Mouse (Mus musculus) MEL (cell line): ENCODE data around the gene Akap13. TPM values are rescaled to one million over a fixed set of nuclear protein-coding genes. Genes with fewer than 3 reads are reported as not detected.
"Not testable (repeated sequence)": the region's sequence is repeated elsewhere in the genome, so short reads cannot be mapped to it uniquely, and the experiment has no call there.

Experiments
- DNase-seq: peaks from one replicate; pipeline ENCODE4 v3.0.0; 2011; ENCODE audit warnings: low read depth, low spot score
- H3K27ac ChIP-seq: 2 replicates; pipeline ENCODE4 v1.5.1; 2012; ENCODE audit warnings: low read depth, mild to moderate bottlenecking, control low read depth, low read length, moderate library complexity; ENCODE audit not compliant: control insufficient read depth
- H3K27me3 ChIP-seq, 2 experiments: fragments of 150-350 bp in 1 of 2; sonication (generic) in 1 of 2; 2 replicates each; pipeline ENCODE4 v1.6.1; 2012; ENCODE audit warnings: low read length in 2 of 2, mild to moderate bottlenecking in 2 of 2, improper control_type of control experiment in 1 of 2, moderate library complexity in 1 of 2; ENCODE audit not compliant: insufficient read depth in 2 of 2, control insufficient read depth in 1 of 2
- H3K36me3 ChIP-seq, 2 experiments: 2 replicates each; pipeline ENCODE4 v1.6.1; 2012 to 2014; ENCODE audit warnings: low read length in 2 of 2, improper control_type of control experiment in 1 of 2, inconsistent platforms in 1 of 2, mild to moderate bottlenecking in 1 of 2; ENCODE audit not compliant: insufficient read depth in 2 of 2, control insufficient read depth in 1 of 2
- H3K4me1 ChIP-seq, 2 experiments: fragments of 150-350 bp in 1 of 2; sonication (generic) in 1 of 2; 2 replicates each; pipeline ENCODE4 v1.6.1; 2012; ENCODE audit warnings: low read length in 2 of 2, improper control_type of control experiment in 1 of 2, mild to moderate bottlenecking in 1 of 2; ENCODE audit not compliant: insufficient read depth in 2 of 2, control insufficient read depth in 1 of 2
- H3K4me3 ChIP-seq, 2 experiments: fragments of 150-350 bp in 1 of 2; sonication (generic) in 1 of 2; 2 replicates each; pipeline ENCODE4 v1.5.1; 2012; ENCODE audit warnings: low read depth in 2 of 2, low read length in 2 of 2, mild to moderate bottlenecking in 2 of 2, moderate library complexity in 2 of 2, control low read depth in 1 of 2, improper control_type of control experiment in 1 of 2; ENCODE audit not compliant: control insufficient read depth in 1 of 2, insufficient read depth in 1 of 2
- H3K79me2 ChIP-seq: 2 replicates; pipeline ENCODE4 v1.6.1; 2012; ENCODE audit warnings: mild to moderate bottlenecking, low read length, moderate library complexity; ENCODE audit not compliant: control insufficient read depth, poor library complexity, insufficient read depth
- H3K9ac ChIP-seq: 2 replicates; pipeline ENCODE4 v1.6.1; 2012; ENCODE audit warnings: low read depth, mild to moderate bottlenecking, control low read depth, low read length, moderate library complexity; ENCODE audit not compliant: control insufficient read depth, poor library complexity, severe bottlenecking
- H3K9me3 ChIP-seq: fragments of 150-350 bp; sonication (generic); replicated peaks from 2 replicates; pipeline ENCODE4 v1.6.1; 2012; ENCODE audit warnings: mild to moderate bottlenecking, low read length, improper control_type of control experiment, moderate library complexity; ENCODE audit not compliant: insufficient read depth
- BHLHE40 ChIP-seq: IDR thresholded peaks from 2 replicates; pipeline ENCODE4 v1.6.1; 2012; ENCODE audit warnings: low read depth, mild to moderate bottlenecking, inconsistent platforms, low read length, improper control_type of control experiment, borderline replicate concordance
- CTCF ChIP-seq, 3 experiments: IDR thresholded peaks in 2 of 3; conservative IDR thresholded peaks in 1 of 3; 2 replicates each; pipeline ENCODE4 v1.5.1; 2011 to 2012; ENCODE audit warnings: low read length in 3 of 3, low read depth in 2 of 3, mild to moderate bottlenecking in 2 of 3, improper control_type of control experiment in 1 of 3, inconsistent platforms in 1 of 3, mixed read lengths in 1 of 3, moderate library complexity in 1 of 3; ENCODE audit not compliant: control insufficient read depth in 1 of 3, insufficient read depth in 1 of 3, poor library complexity in 1 of 3, severe bottlenecking in 1 of 3
- ELF1 ChIP-seq: IDR thresholded peaks from 2 replicates; pipeline ENCODE4 v1.6.1; 2014; ENCODE audit warnings: low read depth, mild to moderate bottlenecking, inconsistent platforms, low read length, improper control_type of control experiment, moderate library complexity
- ETS1 ChIP-seq: IDR thresholded peaks from 2 replicates; pipeline ENCODE4 v1.6.1; 2012; ENCODE audit warnings: low read depth, mild to moderate bottlenecking, inconsistent platforms, low read length, improper control_type of control experiment, moderate library complexity
- GABPA ChIP-seq: IDR thresholded peaks from 2 replicates; pipeline ENCODE4 v1.6.1; 2012; ENCODE audit warnings: low read depth, mild to moderate bottlenecking, inconsistent platforms, low read length, improper control_type of control experiment, moderate library complexity
- JUND ChIP-seq: IDR thresholded peaks from 2 replicates; pipeline ENCODE4 v1.6.1; 2011; ENCODE audit warnings: low read depth, mild to moderate bottlenecking, improper control_type of control experiment, low read length
- MAFK ChIP-seq: IDR thresholded peaks from 2 replicates; pipeline ENCODE4 v1.6.1; 2011; ENCODE audit warnings: low read depth, mild to moderate bottlenecking, low read length, improper control_type of control experiment, borderline replicate concordance
- MAZ ChIP-seq: IDR thresholded peaks from 2 replicates; pipeline ENCODE4 v1.6.1; 2012; ENCODE audit warnings: low read depth, mild to moderate bottlenecking, inconsistent platforms, low read length, improper control_type of control experiment
- MEF2A ChIP-seq: IDR thresholded peaks from 2 replicates; pipeline ENCODE4 v1.6.1; 2014; ENCODE audit warnings: low read depth, mild to moderate bottlenecking, inconsistent platforms, low read length, improper control_type of control experiment; ENCODE audit not compliant: poor library complexity, insufficient replicate concordance, severe bottlenecking; ENCODE audit errors: extremely low read depth
- MXI1 ChIP-seq: IDR thresholded peaks from 2 replicates; pipeline ENCODE4 v1.6.1; 2011; ENCODE audit warnings: mild to moderate bottlenecking, low read depth, low read length, improper control_type of control experiment
- NELFE ChIP-seq: IDR thresholded peaks from 2 replicates; pipeline ENCODE4 v1.6.1; 2011; ENCODE audit warnings: low read depth, low read length, improper control_type of control experiment
- POLR2AphosphoS2 ChIP-seq: IDR thresholded peaks from 2 replicates; pipeline ENCODE4 v1.6.1; 2011; ENCODE audit warnings: low read length, improper control_type of control experiment
- POLR2AphosphoS5 ChIP-seq: IDR thresholded peaks from 2 replicates; pipeline ENCODE4 v1.6.1; 2012; ENCODE audit warnings: low read depth, borderline replicate concordance, mild to moderate bottlenecking, inconsistent platforms, low read length, moderate library complexity, mixed read lengths
- RAD21 ChIP-seq: IDR thresholded peaks from 2 replicates; pipeline ENCODE4 v1.6.1; 2011; ENCODE audit warnings: mild to moderate bottlenecking, low read depth, low read length, improper control_type of control experiment
- RCOR1 ChIP-seq: IDR thresholded peaks from 2 replicates; pipeline ENCODE4 v1.6.1; 2012; ENCODE audit warnings: low read depth, mild to moderate bottlenecking, inconsistent platforms, low read length, improper control_type of control experiment
- SIN3A ChIP-seq: IDR thresholded peaks from 2 replicates; pipeline ENCODE4 v1.6.1; 2012; ENCODE audit warnings: low read length, improper control_type of control experiment, inconsistent platforms
- SMC3 ChIP-seq: IDR thresholded peaks from 2 replicates; pipeline ENCODE4 v1.6.1; 2011; ENCODE audit warnings: low read depth, low read length, improper control_type of control experiment
- TAL1 ChIP-seq: IDR thresholded peaks from 2 replicates; pipeline ENCODE4 v1.6.1; 2012; ENCODE audit warnings: mild to moderate bottlenecking, inconsistent platforms, low read length, moderate library complexity, mixed read lengths
- TBP ChIP-seq: IDR thresholded peaks from 2 replicates; pipeline ENCODE4 v1.8.0; 2011; ENCODE audit warnings: low read depth, low read length, improper control_type of control experiment
- USF1 ChIP-seq: IDR thresholded peaks from 2 replicates; pipeline ENCODE4 v1.6.1; 2014; ENCODE audit warnings: low read depth, mild to moderate bottlenecking, inconsistent platforms, low read length, improper control_type of control experiment, moderate library complexity
- USF2 ChIP-seq, 2 experiments: IDR thresholded peaks; 2 replicates each; pipeline ENCODE4 v1.6.1; 2011 to 2012; ENCODE audit warnings: improper control_type of control experiment in 2 of 2, low read length in 2 of 2, borderline replicate concordance in 1 of 2, inconsistent platforms in 1 of 2, low read depth in 1 of 2, mild to moderate bottlenecking in 1 of 2; ENCODE audit not compliant: insufficient read depth in 1 of 2
- ZC3H11A ChIP-seq: IDR thresholded peaks from 2 replicates; pipeline ENCODE4 v1.6.1; 2012; ENCODE audit warnings: low read depth, mild to moderate bottlenecking, inconsistent platforms, low read length, improper control_type of control experiment
- ZMIZ1 ChIP-seq: IDR thresholded peaks from 2 replicates; pipeline ENCODE4 v1.6.1; 2012; ENCODE audit warnings: low read depth, mild to moderate bottlenecking, inconsistent platforms, low read length, improper control_type of control experiment, moderate library complexity
- ZNF384 ChIP-seq: IDR thresholded peaks from 2 replicates; pipeline ENCODE4 v1.6.1; 2012; ENCODE audit warnings: low read depth, mild to moderate bottlenecking, inconsistent platforms, low read length, improper control_type of control experiment
- polyA plus RNA-seq, 2 experiments: library from polyadenylated mRNA; stranded (reverse) in 1 of 2; unstranded in 1 of 2; fragments of >175 nt in 1 of 2; fragments of >200 nt in 1 of 2; gene quantifications; 2 replicates each; pipeline versions ENCODE4 v1.2.1 to v1.2.4; 2012; ENCODE audit warnings: low replicate concordance in 2 of 2, low read depth in 1 of 2; ENCODE audit not compliant: insufficient read length in 2 of 2, insufficient read depth in 1 of 2, missing spikeins in 1 of 2
- total RNA-seq: library from RNA; depleted of rRNA; stranded (reverse); fragments of 300-350 nt; gene quantifications from 2 replicates; pipeline ENCODE4 v1.2.3, GENCODE M21; 2012

Akap13 gene
- total and polyA plus RNA-seq, 3 experiments = 4.1 to 4.5 TPM; not detected in 1

DNA sequence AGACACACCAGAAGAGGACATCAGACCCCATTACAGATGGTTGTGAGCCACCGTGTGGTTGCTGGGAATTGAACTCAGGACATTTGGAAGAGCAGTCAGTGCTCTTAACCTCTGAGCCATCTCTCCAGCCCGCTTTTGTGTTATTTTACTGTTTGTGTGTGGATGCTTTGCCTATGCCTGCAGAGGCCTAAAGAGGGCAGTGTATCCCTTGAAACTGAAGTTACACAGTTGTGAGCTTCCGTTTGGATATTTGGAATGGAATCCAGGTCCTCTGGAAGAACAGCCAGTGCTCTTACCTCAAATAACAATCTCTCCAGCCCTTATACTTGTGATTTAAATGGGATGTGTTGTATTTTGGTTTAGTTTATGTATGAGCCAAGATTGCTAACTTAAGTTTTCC is 290.6 kb downstream of the Akap13 start:
- not testable (repeated sequence) for H3K27ac ChIP-seq, H3K36me3 ChIP-seq, H3K79me2 ChIP-seq, H3K9me3 ChIP-seq, H3K27me3 ChIP-seq, H3K4me1 ChIP-seq, H3K9ac ChIP-seq, H3K4me3 ChIP-seq
- peak; percentile 45 for DNase-seq
- TF ChIP-seq SMC3 (peak; percentile 59), CTCF (IDR thresholded peaks at IDR 0.05 in 2 of 3, conservative IDR thresholded peaks at IDR 0.05 in 1 of 3; ENCODE audit: control insufficient read depth in 1 of 3, insufficient read depth in 1 of 3, low read depth in 2 of 3, low read length in 3 of 3, poor library complexity in 1 of 3, severe bottlenecking in 1 of 3) (peak; percentile 24 to 64 (median 25); a peak in 4 of 6 replicates), RAD21 (peak; percentile 59), ZC3H11A (peak; percentile 34)

DNA sequence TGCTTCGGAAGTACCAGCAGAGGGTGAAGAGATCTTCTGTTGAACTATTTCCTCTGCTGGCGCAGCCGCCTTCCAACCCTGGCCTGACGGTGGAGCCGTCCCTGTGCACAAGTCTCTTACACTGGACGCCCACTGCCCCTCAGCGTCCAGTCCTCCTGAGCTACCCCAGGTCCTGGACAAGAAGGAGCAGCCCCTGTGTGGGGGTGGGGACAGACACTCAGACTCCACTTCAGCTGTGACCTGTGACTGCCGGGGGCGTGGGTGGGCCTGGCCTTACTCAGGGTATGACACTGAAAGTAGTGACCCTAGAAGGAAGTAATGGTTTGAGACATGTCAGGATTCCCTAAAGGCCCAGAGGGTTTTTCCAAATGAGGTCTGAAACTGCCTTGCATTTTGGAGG is 295.2 kb downstream of the Akap13 start:
- no peak overlapping the region for H3K9ac ChIP-seq
- H3K79me2 ChIP-seq = no peaks in the 10 kb centered on the region
- H3K27me3 ChIP-seq = no peaks in the 10 kb centered on the region
- H3K4me1 ChIP-seq = peaks cover 0 to 5% of the 10 kb centered on the region in 2 experiments; a peak in 1 of 4 replicates
- no peaks in the 10 kb centered on the region for H3K9me3 ChIP-seq
- DNase-seq = no peak
- no peak for TF ChIP-seq ZMIZ1
- no peak for TF ChIP-seq NELFE
- no peak overlapping the region for H3K27ac ChIP-seq
- H3K4me3 ChIP-seq = no peak overlapping the region
- peaks cover 0 to 2% of the 10 kb centered on the region in 2 experiments; a peak in 2 of 4 replicates for H3K36me3 ChIP-seq

- H3K79me2 ChIP-seq = no peaks in the 10 kb centered on the region
- H3K9me3 ChIP-seq = no peaks in the 10 kb centered on the region
- no peak overlapping the region for H3K9ac ChIP-seq
- H3K27ac ChIP-seq = no peak overlapping the region
- peaks cover 0 to 5% of the 10 kb centered on the region in 2 experiments; a peak in 1 of 4 replicates for H3K4me1 ChIP-seq
- no peak overlapping the region for H3K4me3 ChIP-seq
- H3K27me3 ChIP-seq = no peaks in the 10 kb centered on the region
- peak; percentile 64 for DNase-seq
- H3K36me3 ChIP-seq = peaks cover 0 to 2% of the 10 kb centered on the region in 2 experiments; a peak in 2 of 4 replicates
- no peak for TF ChIP-seq USF1
- no peak for TF ChIP-seq ZNF384
- TF ChIP-seq RAD21 = no peak
- TF ChIP-seq MXI1 = peak; percentile 24; the same call in 1 of the 2 replicates
- peak; percentile 22; the same call in 1 of the 2 replicates for TF ChIP-seq ETS1
- TF ChIP-seq BHLHE40 = no peak
- no peak for TF ChIP-seq MAFK
- no peak for TF ChIP-seq POLR2AphosphoS5
- no peak for TF ChIP-seq TBP
- no peak for TF ChIP-seq POLR2AphosphoS2
- no peak for TF ChIP-seq GABPA
- TF ChIP-seq ELF1 = no peak
- TF ChIP-seq RCOR1 = no peak
- no peak for TF ChIP-seq JUND
- no peak for TF ChIP-seq USF2 (IDR thresholded peaks at IDR 0.05; ENCODE audit: borderline replicate concordance in 1 of 2, insufficient read depth in 1 of 2, low read depth in 1 of 2, low read length in 2 of 2)
- TF ChIP-seq MAZ = no peak
- no peak for TF ChIP-seq CTCF (IDR thresholded peaks at IDR 0.05 in 2 of 3, conservative IDR thresholded peaks at IDR 0.05 in 1 of 3; ENCODE audit: control insufficient read depth in 1 of 3, insufficient read depth in 1 of 3, low read depth in 2 of 3, low read length in 3 of 3, poor library complexity in 1 of 3, severe bottlenecking in 1 of 3)
- TF ChIP-seq SMC3 = no peak
- TF ChIP-seq SIN3A = 0 out of 2 replicates have a peak, but pooled peaks have one; percentile 22
- no peak for TF ChIP-seq MEF2A
- peak; percentile 90 for TF ChIP-seq TAL1
These were observed 295.9 kb downstream of the Akap13 start for GRCm38 (mm10) chr7:75751161-75751803.
